Mouse (Mus musculus) small intestine, adult 2 months (tissue): ENCODE results near the gene Capn8.

Experiments used
- CTCF ChIP-seq: fragments of 200-500 bp; IDR thresholded peaks from 2 replicates; pipeline ENCODE4 v1.5.1; 2012; ENCODE audit warnings: low read depth, mild to moderate bottlenecking, control low read depth, inconsistent platforms, low read length, moderate library complexity, mixed read lengths; ENCODE audit not compliant: insufficient replicate concordance, insufficient read length; ENCODE audit errors: extremely low read depth
- POLR2A ChIP-seq: fragments of 200-500 bp; IDR thresholded peaks from 2 replicates; pipeline ENCODE4 v1.6.1; 2012; ENCODE audit warnings: low read depth, mild to moderate bottlenecking, control low read depth, inconsistent platforms, low read length, moderate library complexity

DNA sequence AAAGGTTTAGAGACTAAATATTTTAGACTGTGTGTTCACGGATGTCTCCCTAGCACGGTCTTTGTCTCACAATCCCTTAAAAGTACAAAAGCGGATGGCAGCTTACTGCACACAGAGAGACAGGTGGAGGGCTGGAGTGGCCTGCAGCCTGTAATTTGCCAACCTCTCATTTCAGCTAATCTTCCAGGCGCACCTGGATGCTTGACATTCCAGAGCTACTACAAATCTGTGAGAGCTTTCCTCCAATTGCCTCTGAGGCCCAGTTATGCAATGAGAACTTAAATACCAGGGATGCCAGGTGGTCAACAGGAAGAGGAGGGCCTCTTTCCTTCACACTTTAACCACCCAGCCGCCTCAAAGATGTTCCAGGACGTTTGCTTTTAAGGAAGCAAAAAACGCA, 114.8 kb downstream of the Capn8 start:
- no peak for TF ChIP-seq POLR2A
- no peak for TF ChIP-seq CTCF
